Mouse (Mus musculus) kidney, adult 2 months (tissue): ENCODE measurements at regions not wholly inside any gene's neighbourhood (a gene's known extent, or its start where the extent isn't known, plus 50 kb on each side); places are given as distances from the start of the nearest gene placed in this dataset.

Source experiments
- CTCF ChIP-seq: fragments of 200-500 bp; conservative IDR thresholded peaks from 2 replicates; pipeline ENCODE4 v1.5.1; 2011; ENCODE audit warnings: low read depth, mild to moderate bottlenecking, control low read depth, low read length, moderate library complexity, mixed read lengths; ENCODE audit not compliant: insufficient read depth, insufficient read length
- POLR2A ChIP-seq: fragments of 200-500 bp; IDR thresholded peaks from one replicate; pipeline ENCODE4 v1.6.1; 2011; ENCODE audit warnings: low read depth, low read length, control low read depth

- no peak for TF ChIP-seq POLR2A
- no peak for TF ChIP-seq CTCF
Observed at GRCm38 (mm10) chr6:117071311-117071710, 97.0 kb upstream of the Cxcl12 start.
